Mouse (Mus musculus): ENCODE measurements at regions not wholly inside any gene's neighbourhood (a gene's known extent, or its start where the extent isn't known, plus 50 kb on each side); places are given as distances from the start of the nearest gene placed in this dataset.

GRCm38 (mm10) chr9:101563196-101563595 lies 298.4 kb upstream of the 9630041A04Rik start:
- DNase-seq (ENCODE audit: extremely low spot score in 1 of 2, low spot score in 1 of 2), result no peak

- DNase-seq (ENCODE audit: extremely low spot score in 1 of 2, low spot score in 1 of 2), result no peak
Observed at GRCm38 (mm10) chr9:101559366-101559765, 302.3 kb upstream of the 9630041A04Rik start.

- DNase-seq (ENCODE audit: extremely low spot score in 1 of 2, low spot score in 1 of 2), result no peak
Observed at GRCm38 (mm10) chr9:101555011-101555673, 303.5 kb upstream of the Ppp2r3a start.

GRCm38 (mm10) chr9:101552789-101553188 lies 301.2 kb upstream of the Ppp2r3a start:
- no peak for DNase-seq (ENCODE audit: extremely low spot score in 1 of 2, low spot score in 1 of 2)

GRCm38 (mm10) chr9:101551256-101551655 lies 299.7 kb upstream of the Ppp2r3a start:
- no peak for DNase-seq (ENCODE audit: extremely low spot score in 1 of 2, low spot score in 1 of 2)

GRCm38 (mm10) chr9:101546213-101546832 lies 294.7 kb upstream of the Ppp2r3a start:
- DNase-seq (ENCODE audit: extremely low spot score in 1 of 2, low spot score in 1 of 2), result no peak

GRCm38 (mm10) chr9:101518137-101518536 lies 266.5 kb upstream of the Ppp2r3a start:
- DNase-seq (ENCODE audit: extremely low spot score in 1 of 2, low spot score in 1 of 2), result no peak

GRCm38 (mm10) chr9:101510807-101511206 lies 259.2 kb upstream of the Ppp2r3a start:
- no peak for DNase-seq (ENCODE audit: extremely low spot score in 1 of 2, low spot score in 1 of 2)

- DNase-seq (ENCODE audit: extremely low spot score in 1 of 2, low spot score in 1 of 2), result no peak
Observed at GRCm38 (mm10) chr9:101509196-101509595, 257.6 kb upstream of the Ppp2r3a start.

- no peak for DNase-seq (ENCODE audit: extremely low spot score in 1 of 2, low spot score in 1 of 2)
Observed at GRCm38 (mm10) chr9:101507023-101507690, 255.6 kb upstream of the Ppp2r3a start.

GRCm38 (mm10) chr9:101501706-101502465 lies 250.3 kb upstream of the Ppp2r3a start:
- peak; percentile 13 to 14 for DNase-seq (ENCODE audit: extremely low spot score in 1 of 2, low spot score in 1 of 2)

- no peak for DNase-seq (ENCODE audit: extremely low spot score in 1 of 2, low spot score in 1 of 2)
Observed at GRCm38 (mm10) chr9:101501036-101501435, 249.4 kb upstream of the Ppp2r3a start.

GRCm38 (mm10) chr9:101498721-101499120 lies 247.1 kb upstream of the Ppp2r3a start:
- no peak for DNase-seq (ENCODE audit: extremely low spot score in 1 of 2, low spot score in 1 of 2)

GRCm38 (mm10) chr9:101495768-101496167 lies 244.2 kb upstream of the Ppp2r3a start:
- peak; percentile 14 to 19 for DNase-seq (ENCODE audit: extremely low spot score in 1 of 2, low spot score in 1 of 2)

GRCm38 (mm10) chr9:101489013-101489412 lies 237.4 kb upstream of the Ppp2r3a start:
- DNase-seq (ENCODE audit: extremely low spot score in 1 of 2, low spot score in 1 of 2), result no peak

GRCm38 (mm10) chr9:101476223-101476622 lies 224.6 kb upstream of the Ppp2r3a start:
- no peak for DNase-seq (ENCODE audit: extremely low spot score in 1 of 2, low spot score in 1 of 2)

- DNase-seq (ENCODE audit: extremely low spot score in 1 of 2, low spot score in 1 of 2), result no peak
Observed at GRCm38 (mm10) chr9:101473074-101473461, 221.5 kb upstream of the Ppp2r3a start.

GRCm38 (mm10) chr9:101472101-101473073 lies 220.8 kb upstream of the Ppp2r3a start:
- DNase-seq (ENCODE audit: extremely low spot score in 1 of 2, low spot score in 1 of 2), result no peak

- no peak for DNase-seq (ENCODE audit: extremely low spot score in 1 of 2, low spot score in 1 of 2)
Observed at GRCm38 (mm10) chr9:101471665-101472064, 220.1 kb upstream of the Ppp2r3a start.

GRCm38 (mm10) chr9:101469756-101470155 lies 218.2 kb upstream of the Ppp2r3a start:
- no peak for DNase-seq (ENCODE audit: extremely low spot score in 1 of 2, low spot score in 1 of 2)

All from layer of hippocampus, postnatal 25 days (tissue).